Mouse (Mus musculus) frontal cortex, adult 2 months (tissue): ENCODE measurements around the gene Txn2. TPM values are rescaled to one million over a fixed set of nuclear protein-coding genes. Genes with fewer than 3 reads are reported as not detected.
"Not testable (repeated sequence)": the region's sequence is repeated elsewhere in the genome, so short reads cannot be mapped to it uniquely, and the experiment has no call there.

Source experiments
- DNase-seq, 2 experiments: peaks; one replicate each; pipeline ENCODE4 v3.0.0; 2022; ENCODE audit warnings: low spot score in 1 of 2; ENCODE audit errors: extremely low spot score in 1 of 2
- polyA plus RNA-seq: library from polyadenylated mRNA; depleted of rRNA; stranded (reverse); fragments of >200 nt; gene quantifications from 2 replicates; pipeline ENCODE4 v1.2.3, GENCODE M21; 2012; rRNA removed

The Txn2 gene
- polyA plus RNA-seq, 1 experiment: 198 TPM

DNA sequence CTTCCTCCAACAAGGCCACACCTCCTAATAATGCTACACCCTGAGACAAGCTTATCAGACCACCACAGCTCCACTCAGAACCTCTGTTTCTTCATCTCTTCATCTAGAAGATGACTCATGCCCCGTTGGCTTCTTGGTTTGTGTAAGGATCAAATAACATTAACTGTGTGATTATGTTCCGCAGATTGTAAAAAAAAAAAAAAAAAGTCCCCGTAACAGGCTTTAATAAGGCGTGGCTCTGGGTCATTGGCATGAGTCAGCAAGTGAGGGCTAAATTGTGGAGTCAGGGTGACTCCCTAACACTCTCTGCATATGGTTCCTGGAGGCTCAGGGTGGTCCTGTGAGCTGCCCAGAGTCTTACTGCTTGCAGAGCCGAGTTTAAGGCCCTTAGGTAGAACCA is 47.1 kb downstream of the Txn2 start:
- DNase-seq: no peak

DNA sequence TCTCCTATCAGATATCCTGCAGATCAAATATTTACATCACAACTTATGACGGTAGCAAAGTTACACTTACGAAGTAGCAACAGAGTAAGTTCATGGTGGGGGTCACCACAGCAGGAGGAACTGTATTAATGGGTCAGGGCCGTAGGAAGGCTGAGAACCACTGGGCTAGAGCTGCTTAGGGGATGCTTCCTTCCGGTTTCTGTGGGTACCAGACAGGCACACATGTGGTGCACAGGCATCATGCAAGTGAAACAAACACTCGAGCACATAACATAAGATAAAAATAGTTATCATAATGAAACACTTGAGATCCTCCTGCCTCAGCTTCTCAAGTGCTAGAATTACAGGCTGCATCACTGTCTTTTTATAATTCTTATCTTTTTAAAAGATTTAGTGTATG is 48.1 kb downstream of the Txn2 start:
- DNase-seq: no peak

DNA sequence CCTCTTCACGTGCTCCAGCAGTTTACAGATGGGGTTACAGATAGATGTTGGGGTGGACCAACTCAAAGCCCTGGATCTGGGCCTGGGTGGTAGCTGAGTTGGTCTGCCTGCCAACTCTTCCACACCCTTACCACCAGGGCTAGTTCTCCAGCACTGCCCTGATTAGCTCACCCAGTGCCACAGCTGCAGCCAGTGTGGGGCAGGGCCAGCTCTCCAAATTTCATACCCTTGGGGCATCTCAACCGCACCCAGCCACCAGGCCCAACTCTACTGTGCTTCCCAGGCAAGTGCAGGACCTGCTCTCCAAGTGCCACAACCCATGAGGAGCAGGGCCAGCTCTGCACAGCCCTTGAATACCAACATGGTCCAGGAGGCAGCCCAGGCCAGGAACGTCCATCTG is 49.0 kb downstream of the Txn2 start:
- no peak for DNase-seq

DNA sequence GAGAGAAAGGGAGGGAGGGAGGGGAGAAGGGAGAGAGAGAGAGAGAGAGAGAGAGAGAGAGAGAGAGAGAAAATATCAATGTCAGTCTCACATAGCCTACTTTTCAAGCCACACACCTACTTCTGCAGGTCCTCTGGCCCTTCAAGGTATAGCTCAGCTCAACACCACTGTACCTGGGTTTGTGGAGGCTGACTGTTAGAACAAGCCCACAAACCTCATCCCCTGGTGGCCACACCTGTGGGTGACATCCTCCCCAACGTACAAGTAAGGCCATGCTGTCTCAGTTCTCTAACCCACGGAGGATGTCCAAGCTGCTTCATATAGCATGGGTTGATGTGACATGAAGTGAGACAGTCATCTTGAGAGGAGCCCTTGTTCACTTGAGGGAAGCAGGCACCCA is 51.6 kb downstream of the Txn2 start:
- DNase-seq: no peak

DNA sequence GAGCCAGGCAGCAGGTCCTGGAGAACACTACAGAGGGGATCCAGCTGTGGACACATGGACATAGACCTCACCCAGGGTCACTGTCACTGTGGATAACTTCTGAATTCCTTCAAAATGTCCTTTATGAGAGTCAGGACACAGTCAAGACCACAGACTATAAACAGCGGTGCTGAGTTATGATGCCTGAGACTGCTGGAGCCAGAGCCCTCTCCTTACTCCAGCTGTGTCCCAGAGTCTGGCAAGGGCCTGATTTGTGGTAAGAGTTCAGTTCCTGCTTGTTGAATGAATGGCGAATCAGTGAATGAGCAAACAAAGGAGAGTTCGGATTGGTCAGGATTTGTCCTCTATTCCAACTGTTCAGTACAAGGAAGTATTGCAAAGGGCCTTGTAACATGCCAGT is 52.1 kb downstream of the Txn2 start:
- DNase-seq: no peak

DNA sequence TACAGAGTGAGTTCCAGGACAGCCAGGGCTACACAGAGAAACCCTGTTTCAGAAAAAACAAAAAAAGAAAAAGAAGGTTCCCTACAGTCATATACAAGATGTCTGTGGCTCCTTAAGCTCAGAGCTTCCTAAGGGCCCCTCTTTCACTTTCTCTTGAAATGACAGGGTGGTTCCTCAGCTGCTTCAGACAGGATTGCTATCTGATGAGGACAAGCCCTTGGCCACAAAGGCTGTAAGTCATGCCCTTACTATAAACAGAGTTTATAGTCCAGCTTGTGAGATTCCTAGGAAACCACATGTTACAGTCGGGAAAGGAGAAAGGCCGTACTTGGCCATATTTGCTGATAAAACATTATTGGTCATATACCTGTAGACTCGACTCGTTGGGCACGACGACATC is 52.9 kb downstream of the Txn2 start:
- DNase-seq: no peak

DNA sequence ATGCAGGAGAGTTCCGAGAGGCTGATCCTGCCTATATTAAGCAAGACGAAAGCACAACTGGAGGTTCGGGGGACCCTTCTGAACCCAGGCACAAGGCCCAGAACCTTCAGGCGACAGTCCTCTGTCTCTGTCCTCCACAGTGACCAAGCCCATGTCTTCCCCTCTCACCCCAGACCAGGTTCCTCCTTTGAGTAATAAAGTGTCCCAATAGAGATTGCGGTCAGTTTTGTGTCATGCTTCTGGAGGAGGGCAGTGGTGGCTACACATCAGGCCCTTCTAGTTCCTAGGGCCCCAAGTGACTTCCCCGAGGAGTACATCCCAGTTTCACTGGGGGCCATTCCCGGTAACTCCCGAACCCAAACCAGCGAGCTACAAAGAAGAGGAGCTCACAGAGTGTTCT is 54.0 kb downstream of the Txn2 start:
- no peak for DNase-seq

DNA sequence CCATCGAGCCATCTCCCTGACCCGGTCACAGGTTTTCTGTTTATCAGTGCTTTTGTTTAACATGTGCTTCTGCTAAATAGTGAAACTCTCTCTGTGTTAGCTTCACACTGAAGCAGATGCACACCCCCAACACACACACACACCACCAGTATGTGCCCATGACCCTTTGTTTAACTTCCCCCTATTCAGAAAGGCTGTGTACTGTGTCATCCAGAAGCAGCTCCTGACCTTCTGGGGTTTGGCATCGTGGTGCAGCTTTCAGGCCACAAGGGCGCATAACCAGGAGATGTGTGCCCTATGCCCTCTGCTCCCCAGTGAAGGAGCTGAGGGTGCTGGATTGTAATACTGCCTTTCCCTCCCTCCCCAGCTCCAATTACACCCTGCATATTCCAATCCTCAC is 54.5 kb downstream of the Txn2 start:
- no peak for DNase-seq

DNA sequence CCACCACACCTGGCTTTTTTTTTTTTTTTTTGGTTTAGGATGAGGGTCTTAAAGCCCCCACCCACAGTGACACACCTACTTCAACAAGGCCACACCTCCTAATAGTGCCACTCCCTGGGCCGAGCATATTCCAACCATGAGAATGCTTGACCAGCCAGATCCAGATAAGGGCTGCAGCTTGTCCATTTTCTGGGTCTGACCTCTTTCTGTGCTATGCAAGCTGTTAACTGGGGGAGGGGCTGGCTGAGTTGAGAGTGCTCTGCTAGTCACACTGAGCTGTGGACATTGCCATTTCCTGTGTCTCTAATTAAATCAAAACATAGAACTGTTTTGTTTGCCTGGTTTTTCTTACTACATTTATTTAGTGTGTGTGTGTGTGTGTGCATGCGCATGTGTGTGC is 55.2 kb downstream of the Txn2 start:
- no peak for DNase-seq

DNA sequence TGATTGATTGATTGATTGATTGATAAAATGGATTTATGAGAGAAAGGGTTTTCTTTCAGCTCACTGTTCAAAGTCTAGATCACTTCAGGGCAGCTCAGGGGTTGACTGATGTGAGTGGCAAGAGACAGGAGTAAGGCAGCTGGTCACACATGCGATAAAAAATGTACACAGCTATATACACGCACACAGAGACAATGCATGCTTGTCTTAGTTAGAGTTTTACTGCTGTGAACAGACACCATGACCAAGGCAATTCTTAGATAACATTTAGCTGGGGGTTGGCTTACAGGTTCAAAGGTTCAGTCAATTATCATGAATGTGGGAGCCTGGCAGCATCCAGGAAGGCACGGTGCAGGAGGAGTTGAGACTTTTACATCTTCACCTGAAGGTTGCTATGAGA is 55.8 kb downstream of the Txn2 start:
- DNase-seq: no peak

DNA sequence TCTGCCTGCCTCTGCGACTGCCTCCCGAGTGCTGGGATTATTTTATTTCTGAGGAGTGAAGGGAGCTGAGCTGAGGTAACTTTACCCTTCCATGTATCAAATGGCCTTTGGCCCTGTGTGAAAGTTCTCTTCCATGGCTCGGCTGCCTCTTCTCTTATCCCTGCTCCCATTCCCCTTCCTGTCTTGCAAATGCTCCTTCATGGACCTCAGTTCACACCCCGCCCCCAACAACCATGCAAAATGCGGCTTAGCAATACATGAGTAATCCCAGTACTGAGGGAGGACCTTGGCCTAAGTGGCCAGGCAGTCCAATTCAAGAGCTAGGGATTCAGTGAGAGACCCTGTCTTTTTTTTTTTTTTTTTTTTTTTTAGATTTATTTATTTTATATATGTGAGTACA is 60.5 kb downstream of the Txn2 start:
- DNase-seq: no peak

DNA sequence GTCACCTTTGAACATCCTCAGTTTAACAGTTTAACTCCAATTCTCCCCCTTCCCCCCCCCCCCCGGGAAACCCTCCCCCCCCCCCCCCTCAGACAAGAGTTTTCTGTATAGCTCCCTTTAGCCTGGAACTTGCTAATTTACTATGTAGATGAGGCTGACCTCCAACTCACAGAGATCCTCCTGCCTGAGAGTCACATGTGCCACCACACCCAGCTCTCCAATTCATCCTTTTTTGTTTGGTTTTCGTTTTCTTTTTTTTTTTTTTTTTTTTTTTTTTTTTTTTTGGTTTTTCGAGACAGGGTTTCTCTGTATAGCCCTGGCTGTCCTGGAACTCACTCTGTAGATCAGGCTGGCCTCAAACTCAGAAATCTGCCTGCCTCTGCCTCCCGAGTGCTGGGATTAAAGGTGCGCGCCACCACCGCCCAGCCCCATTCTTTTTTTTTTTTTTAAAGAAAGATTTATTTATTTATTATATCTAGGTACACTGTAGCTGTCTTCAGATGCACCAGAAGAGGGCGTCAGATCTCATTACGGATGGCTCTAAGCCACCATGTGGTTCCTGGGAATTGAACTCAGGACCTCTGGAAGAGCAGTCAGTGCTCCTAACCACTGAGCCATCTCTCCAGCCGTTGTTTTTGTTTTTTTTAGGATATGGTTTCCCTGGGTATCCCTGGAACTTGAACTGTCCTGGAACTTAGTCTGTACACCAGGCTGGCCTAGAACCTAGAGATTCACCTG is 61.4 kb downstream of the Txn2 start:
- DNase-seq: not testable (repeated sequence)

DNA sequence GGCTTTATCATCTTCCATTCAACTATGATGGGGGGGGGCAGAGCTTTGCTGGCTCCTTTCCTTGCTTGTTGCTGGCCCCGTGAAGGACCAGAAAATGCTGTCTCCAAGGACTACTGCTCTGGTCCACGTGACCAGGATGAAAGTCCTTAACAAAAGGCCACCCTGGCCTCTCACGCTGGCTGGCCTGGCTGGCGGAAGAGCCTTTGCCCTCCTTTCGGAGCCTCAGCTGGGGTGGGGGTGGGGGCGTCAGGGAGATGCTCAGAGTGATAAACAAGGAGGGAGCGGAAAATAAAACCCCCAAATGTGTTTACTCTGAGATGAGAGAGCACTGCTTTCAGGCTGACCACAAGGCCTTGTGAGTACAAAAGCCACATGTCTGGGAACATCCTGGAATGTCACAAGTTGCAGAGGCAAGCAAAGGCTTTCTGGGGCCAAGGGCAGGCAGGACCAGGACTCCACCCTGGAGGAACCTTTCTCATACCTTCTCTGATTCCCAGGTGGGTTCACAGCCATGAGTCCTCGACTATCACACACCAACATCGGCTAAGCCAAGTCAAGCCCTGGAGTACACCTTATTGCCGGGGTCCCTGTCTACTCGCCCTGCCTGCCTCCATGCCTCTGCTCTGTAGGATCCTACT is 62.1 kb downstream of the Txn2 start:
- DNase-seq: no peak

Other genes with a start within 250 kb of the Txn2 start
- 0.04 and 0.11 TPM in 2 replicates for gene Apol7e, start 230.1 kb downstream of the Txn2 start, polyA plus RNA-seq
- gene Apol9b, start 200.0 kb downstream of the Txn2 start, polyA plus RNA-seq: 0.74 and 1.3 TPM in 2 replicates
- 4.0 and 5.2 TPM in 2 replicates for gene Apol8, start 172.0 kb downstream of the Txn2 start, polyA plus RNA-seq
- 34.4 and 38.7 TPM in 2 replicates for gene Myh9, start 86.8 kb downstream of the Txn2 start, polyA plus RNA-seq
- 15.5 and 17.0 TPM in 2 replicates for gene Foxred2, start 27.7 kb upstream of the Txn2 start, polyA plus RNA-seq
- gene Eif3d, start 41.8 kb upstream of the Txn2 start, polyA plus RNA-seq: 111 and 113 TPM in 2 replicates
- 20.4 and 23.8 TPM in 2 replicates for gene Cacng2, start 191.0 kb upstream of the Txn2 start, polyA plus RNA-seq
- 30.2 and 35.4 TPM in 2 replicates for gene Ift27, start 245.1 kb upstream of the Txn2 start, polyA plus RNA-seq